Mouse (Mus musculus) heart, embryonic 15.5 days (tissue): ENCODE measurements around the gene Kpna6. TPM values are rescaled to one million over a fixed set of nuclear protein-coding genes. Genes with fewer than 3 reads are reported as not detected.
"Not testable (repeated sequence)": the region's sequence is repeated elsewhere in the genome, so short reads cannot be mapped to it uniquely, and the experiment has no call there.

Source experiments
- ATAC-seq: fragments of 200-750 bp; cut with Nextera tagmentation; replicated peaks from 2 replicates; pipeline ENCODE4 v1.8.0; 2017; ENCODE audit warnings: low read depth, moderate TSS enrichment; ENCODE audit not compliant: insufficient number of reproducible peaks, insufficient read depth, low FRiP score
- H3K27ac ChIP-seq: fragments of 300-500 bp; sonication (generic); 2 replicates; pipeline ENCODE4 v1.5.1; 2015; ENCODE audit warnings: mild to moderate bottlenecking, inconsistent platforms
- H3K27me3 ChIP-seq: fragments of 300-500 bp; sonication (generic); 2 replicates; pipeline ENCODE4 v1.6.1; 2015; ENCODE audit warnings: inconsistent platforms
- H3K36me3 ChIP-seq: fragments of 300-500 bp; sonication (generic); 2 replicates; pipeline ENCODE4 v1.6.1; 2015; ENCODE audit warnings: mild to moderate bottlenecking, inconsistent platforms
- H3K4me1 ChIP-seq: fragments of 300-500 bp; sonication (generic); replicated peaks from 2 replicates; pipeline ENCODE4 v1.6.1; 2015; ENCODE audit warnings: inconsistent platforms
- H3K4me2 ChIP-seq: fragments of 300-500 bp; sonication (generic); 2 replicates; pipeline ENCODE4 v1.6.1; 2015; ENCODE audit warnings: inconsistent platforms, mild to moderate bottlenecking, moderate library complexity
- H3K4me3 ChIP-seq: fragments of 300-500 bp; sonication (generic); 2 replicates; pipeline ENCODE4 v1.5.1; 2015; ENCODE audit warnings: mild to moderate bottlenecking, inconsistent platforms
- H3K9ac ChIP-seq: fragments of 300-500 bp; sonication (generic); 2 replicates; pipeline ENCODE4 v1.6.1; 2015; ENCODE audit warnings: mild to moderate bottlenecking, inconsistent platforms
- H3K9me3 ChIP-seq: fragments of 300-500 bp; sonication (generic); replicated peaks from 2 replicates; pipeline ENCODE4 v1.6.1; 2016; ENCODE audit warnings: inconsistent platforms
- WGBS: fragments of 180-500 bp; shearing (Covaris S2); methylation state at CpG from one replicate; pipeline ENCODE4 v1.1.7; 2015; ENCODE audit warnings: mixed read lengths; 5-methylcytosine and 5-hydroxymethylcytosine counted together
- polyA plus RNA-seq: library from polyadenylated mRNA; unstranded; fragments of >200 nt; fragmentation: Nextera tagmentation; extraction: Ambion mirVana; gene quantifications from 2 replicates; pipeline ENCODE4 v1.2.1, GENCODE M21; 2015

Gene Kpna6
- polyA plus RNA-seq: 13.6 and 16.6 TPM in 2 replicates

DNA sequence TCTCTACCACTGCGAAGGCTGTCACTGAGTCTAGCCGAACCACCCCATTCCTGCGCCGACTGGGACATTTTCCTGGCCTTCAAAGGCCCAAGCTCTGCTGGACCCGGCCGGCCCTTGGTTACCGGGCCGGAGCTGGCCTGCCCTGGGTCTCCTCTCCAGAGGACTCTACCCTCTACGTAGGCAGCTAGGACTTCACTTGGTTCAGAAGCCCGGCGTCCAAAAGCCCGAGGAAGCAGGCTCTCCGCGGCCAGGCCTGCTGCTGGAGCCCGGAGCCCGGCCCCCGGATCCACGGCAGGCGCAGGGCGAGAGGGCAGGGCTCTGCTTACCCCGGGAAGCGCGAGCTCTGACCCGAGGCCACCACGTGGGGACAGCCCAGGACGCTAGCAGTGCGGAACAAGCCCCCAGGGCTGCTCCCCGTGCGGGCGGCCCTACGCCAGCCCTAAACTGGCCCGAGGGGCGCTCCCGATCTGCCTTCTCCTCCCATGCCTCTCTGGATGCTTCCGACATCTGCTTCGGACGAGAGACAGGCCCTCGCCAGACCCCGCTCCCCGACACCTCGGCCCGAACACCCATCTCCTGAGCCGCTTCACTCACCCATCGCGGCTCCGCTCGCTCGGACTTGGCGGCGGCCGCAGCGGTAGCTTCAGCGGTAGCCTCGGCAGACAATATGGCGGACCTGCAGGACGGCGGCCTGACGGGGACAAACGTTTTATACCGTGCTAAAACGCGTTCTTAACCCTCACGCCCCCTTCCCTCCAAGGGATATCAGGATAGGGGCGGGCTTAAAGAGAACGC lies at the start of gene Kpna6:
Gene Kpna6 (minus strand): TSS at position 685 of the 795 bp plus-strand sequence.
- Histone ChIP-seq H3K4me3 (peak within 1 kb of the TSS; percentile 84), H3K4me2 (peak within 1 kb of the TSS; percentile 77), H3K9ac (peak within 1 kb of the TSS; percentile 81), H3K27ac (peak within 1 kb of the TSS; percentile 95), H3K9me3 (no peaks in the 10 kb centered on the region), H3K27me3 (no peaks in the 10 kb centered on the region), H3K36me3 (peaks cover 14% of the 10 kb centered on the region; the same call in 1 of the 2 replicates), H3K4me1 (peaks cover 14% of the 10 kb centered on the region)
- under 1% methylated on average over 64 of the region's 65 CpGs for WGBS
- ATAC-seq: peak; percentile 93

DNA sequence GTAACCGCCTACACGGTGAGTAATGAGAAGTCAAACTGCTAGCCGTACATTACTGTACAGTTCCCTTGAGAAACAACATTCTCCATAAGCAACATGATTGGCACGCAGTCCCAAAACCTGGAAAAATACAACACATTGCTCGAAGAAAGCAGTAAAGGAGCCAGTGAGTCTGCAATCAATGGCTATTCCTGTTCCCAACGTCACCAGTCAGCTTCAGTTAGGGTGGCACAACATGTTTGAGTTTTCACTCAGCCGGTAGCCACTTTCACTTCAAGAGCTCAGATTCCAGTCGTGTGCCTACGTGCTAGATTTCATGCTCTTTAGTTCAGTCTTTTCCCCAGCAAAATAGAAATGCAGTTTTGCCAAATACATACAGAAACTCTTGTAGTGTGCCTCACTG lies 43.7 kb upstream of the Kpna6 start:
- 84% methylated on average over 9 of the region's 9 CpGs for WGBS
- Histone ChIP-seq H3K27ac (no peak overlapping the region), H3K27me3 (no peaks in the 10 kb centered on the region), H3K9ac (no peak overlapping the region), H3K9me3 (no peaks in the 10 kb centered on the region), H3K36me3 (peaks cover 83% of the 10 kb centered on the region), H3K4me2 (no peak overlapping the region), H3K4me3 (no peak overlapping the region), H3K4me1 (no peaks in the 10 kb centered on the region)
- ATAC-seq: no peak

DNA sequence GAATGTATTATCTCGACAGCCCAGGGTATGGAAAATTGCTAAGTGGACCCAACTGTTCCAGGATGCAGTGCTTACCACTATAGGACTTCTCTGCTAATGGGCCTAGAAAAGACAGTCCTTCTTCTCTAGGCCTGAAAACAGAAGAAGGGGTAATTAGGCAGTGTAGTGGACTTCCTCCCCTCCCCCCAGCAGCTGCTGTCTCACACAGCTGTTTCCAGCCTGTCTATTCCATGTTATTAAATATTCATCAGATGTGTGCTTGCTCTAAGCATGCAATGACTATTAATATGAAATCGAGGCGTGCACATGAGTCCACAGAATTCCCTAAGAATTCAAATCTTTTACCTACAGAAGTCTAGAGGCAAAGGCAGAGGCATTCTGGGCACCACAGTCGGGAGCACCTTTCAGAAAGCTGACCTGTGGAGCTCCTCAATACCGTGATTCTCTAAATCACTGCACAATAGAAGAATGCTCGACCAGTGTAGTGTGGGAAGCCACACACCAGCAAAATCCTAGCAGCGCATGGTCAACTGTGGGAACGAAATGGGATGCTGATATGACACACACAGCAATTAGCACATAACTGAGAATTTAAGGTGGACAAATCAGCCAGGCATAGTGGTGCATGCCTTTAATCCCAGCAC lies 37.0 kb upstream of the Kpna6 start:
- Histone ChIP-seq H3K36me3 (peaks cover 84% of the 10 kb centered on the region), H3K4me1 (peaks cover 11% of the 10 kb centered on the region), H3K9me3 (no peaks in the 10 kb centered on the region), H3K27me3 (no peaks in the 10 kb centered on the region), H3K4me2 (no peak overlapping the region), H3K9ac (no peak overlapping the region), H3K27ac (peak overlapping the region; percentile 45), H3K4me3 (no peak overlapping the region)
- 79% methylated on average over 8 of the region's 8 CpGs for WGBS
- no peak for ATAC-seq

DNA sequence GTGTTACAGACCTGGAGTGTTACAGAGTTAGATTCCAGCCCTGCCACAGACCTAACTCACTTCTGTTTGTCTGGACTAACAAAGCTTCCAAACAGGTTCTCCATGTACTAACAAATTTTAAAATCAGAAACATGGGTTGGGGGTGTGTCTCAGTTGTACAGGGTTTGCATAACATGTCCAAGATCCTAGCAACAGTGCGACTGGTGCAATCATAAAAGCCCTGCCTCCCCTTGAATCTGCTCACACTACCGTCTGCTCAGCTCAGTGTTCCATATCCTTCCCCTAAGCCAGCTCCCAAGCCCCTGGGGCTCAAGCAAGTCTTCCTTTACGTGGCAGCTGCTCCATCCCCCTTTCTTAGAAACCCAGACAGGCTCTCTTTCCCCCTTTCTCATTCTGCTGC lies 34.2 kb upstream of the Kpna6 start:
- Histone ChIP-seq H3K4me3 (no peak overlapping the region), H3K27ac (no peak overlapping the region), H3K9ac (no peak overlapping the region), H3K4me1 (peaks cover 34% of the 10 kb centered on the region), H3K27me3 (no peaks in the 10 kb centered on the region), H3K36me3 (peaks cover 70% of the 10 kb centered on the region), H3K9me3 (no peaks in the 10 kb centered on the region), H3K4me2 (no peak overlapping the region)
- ATAC-seq: no peak
- WGBS: 72% methylated on average over 3 of the region's 3 CpGs

GRCm38 (mm10) chr4:129702454-129702853 lies 29.9 kb upstream of the Kpna6 start:
- Histone ChIP-seq H3K4me2 (no peak overlapping the region), H3K36me3 (peaks cover 29% of the 10 kb centered on the region), H3K4me3 (no peak overlapping the region), H3K9me3 (no peaks in the 10 kb centered on the region), H3K9ac (0 out of 2 replicates have a peak overlapping the region, but pooled peaks have one; percentile 13), H3K4me1 (peaks cover 33% of the 10 kb centered on the region), H3K27ac (peak overlapping the region; percentile 74), H3K27me3 (no peaks in the 10 kb centered on the region)
- peak; percentile 68 for ATAC-seq
- WGBS: 15% methylated on average over 11 of the region's 11 CpGs

- 41% methylated on average over 17 of the region's 17 CpGs for WGBS
Measured at GRCm38 (mm10) chr4:129701503-129702377, 29.2 kb upstream of the Kpna6 start.

GRCm38 (mm10) chr4:129700661-129701060 lies 28.1 kb upstream of the Kpna6 start:
- H3K9ac ChIP-seq, H3K27ac ChIP-seq, H3K4me2 ChIP-seq, ATAC-seq, H3K9me3 ChIP-seq, H3K27me3 ChIP-seq, H3K4me3 ChIP-seq: not testable (repeated sequence)
- WGBS: 87% methylated on average over 6 of the region's 6 CpGs
- Histone ChIP-seq H3K36me3 (peaks cover 17% of the 10 kb centered on the region), H3K4me1 (peaks cover 41% of the 10 kb centered on the region)

More at GRCm38 (mm10) chr4:129701503-129702377, 29.2 kb upstream of the Kpna6 start:
- Histone ChIP-seq H3K4me1 (peaks cover 36% of the 10 kb centered on the region), H3K4me3 (peak overlapping the region; percentile 12; the same call in 1 of the 2 replicates), H3K27me3 (no peaks in the 10 kb centered on the region), H3K36me3 (peaks cover 26% of the 10 kb centered on the region), H3K9me3 (no peaks in the 10 kb centered on the region), H3K9ac (peak overlapping the region; percentile 26; the same call in 1 of the 2 replicates), H3K4me2 (peak overlapping the region; percentile 40), H3K27ac (peak overlapping the region; percentile 74)
- 0 out of 2 replicates have a peak, but pooled peaks have one; percentile 17 for ATAC-seq

GRCm38 (mm10) chr4:129700216-129700615 lies 27.6 kb upstream of the Kpna6 start:
- Histone ChIP-seq H3K9ac (no peak overlapping the region), H3K4me3 (no peak overlapping the region), H3K27ac (no peak overlapping the region), H3K27me3 (no peaks in the 10 kb centered on the region), H3K4me2 (no peak overlapping the region), H3K36me3 (peaks cover 14% of the 10 kb centered on the region), H3K9me3 (no peaks in the 10 kb centered on the region), H3K4me1 (peaks cover 45% of the 10 kb centered on the region)
- ATAC-seq: no peak
- WGBS: 64% methylated on average over 1 of the region's 1 CpGs

- H3K27me3 ChIP-seq: no peaks in the 10 kb centered on the region
- peak overlapping the region; percentile 82 for H3K27ac ChIP-seq
- no peaks in the 10 kb centered on the region for H3K9me3 ChIP-seq
- H3K9ac ChIP-seq: peak overlapping the region; percentile 66
- WGBS: 77% methylated on average over 7 of the region's 7 CpGs
- H3K4me3 ChIP-seq: peak overlapping the region; percentile 74
- peaks cover 12% of the 10 kb centered on the region; the same call in 1 of the 2 replicates for H3K36me3 ChIP-seq
- H3K4me2 ChIP-seq: peak overlapping the region; percentile 83
- ATAC-seq: no peak
- H3K4me1 ChIP-seq: peaks cover 28% of the 10 kb centered on the region
Measured at GRCm38 (mm10) chr4:129697191-129697590, 24.6 kb upstream of the Kpna6 start.

- WGBS: under 1% methylated on average over 57 of the region's 57 CpGs
Measured at GRCm38 (mm10) chr4:129696158-129696985, 23.8 kb upstream of the Kpna6 start, which contains the start of gene Tmem39b. Gene Tmem39b, minus strand, starts transcription at chr4:129696838.

More at GRCm38 (mm10) chr4:129696158-129696985, 23.8 kb upstream of the Kpna6 start, which contains the start of gene Tmem39b:
- peaks cover 21% of the 10 kb centered on the region for H3K4me1 ChIP-seq
- peak within 1 kb of the TSS; percentile 83 for H3K4me2 ChIP-seq
- no peaks in the 10 kb centered on the region for H3K27me3 ChIP-seq
- H3K9ac ChIP-seq: peak within 1 kb of the TSS; percentile 66
- H3K27ac ChIP-seq: peak within 1 kb of the TSS; percentile 82
- peaks cover 18% of the 10 kb centered on the region; the same call in 1 of the 2 replicates for H3K36me3 ChIP-seq
- H3K4me3 ChIP-seq: peak within 1 kb of the TSS; percentile 74
- ATAC-seq: peak; percentile 82
- no peaks in the 10 kb centered on the region for H3K9me3 ChIP-seq
